Mouse (Mus musculus): Measurements from ENCODE around the gene Slfn2. TPM values are rescaled to one million over a fixed set of nuclear protein-coding genes. Genes with fewer than 3 reads are reported as not detected.

The Slfn2 gene
- polyA plus RNA-seq, 1 experiment from 2014 or later = 4.4 TPM

Small RNAs within 50 kb of the gene (microRNA-seq; reads per million reads assigned to microRNA genes)
- not detected for gene Gm27598

Other genes with a start within 250 kb of the Slfn2 start
- gene Rffl, start 193.9 kb upstream of the Slfn2 start, polyA plus RNA-seq (2015; fragmentation: Nextera tagmentation; extraction: Ambion mirVana) = 3.8 and 6.5 TPM in 2 replicates
- 11.9 and 14.1 TPM in 2 replicates for gene Rad51d, start 174.5 kb upstream of the Slfn2 start, polyA plus RNA-seq (2015; fragmentation: Nextera tagmentation; extraction: Ambion mirVana)
- 0.08 and 0.14 TPM in 2 replicates for gene Fndc8, start 173.0 kb upstream of the Slfn2 start, polyA plus RNA-seq (2015; fragmentation: Nextera tagmentation; extraction: Ambion mirVana)
- gene Nle1, start 156.7 kb upstream of the Slfn2 start, polyA plus RNA-seq (2015; fragmentation: Nextera tagmentation; extraction: Ambion mirVana) = 17.7 and 25.9 TPM in 2 replicates
- gene Unc45b, start 154.6 kb upstream of the Slfn2 start, polyA plus RNA-seq (2015; fragmentation: Nextera tagmentation; extraction: Ambion mirVana) = 169 and 170 TPM in 2 replicates
- 6.6 and 6.7 TPM in 2 replicates for gene Slfn5, start 113.8 kb upstream of the Slfn2 start, polyA plus RNA-seq (2015; fragmentation: Nextera tagmentation; extraction: Ambion mirVana)
- 10.7 and 15.5 TPM in 2 replicates for gene Slfn9, start 73.3 kb upstream of the Slfn2 start, polyA plus RNA-seq (2015; fragmentation: Nextera tagmentation; extraction: Ambion mirVana)
- gene Slfn8, start 44.3 kb upstream of the Slfn2 start, polyA plus RNA-seq (2015; fragmentation: Nextera tagmentation; extraction: Ambion mirVana) = 0.59 and 1.4 TPM in 2 replicates
- gene Slfn1, start 51.7 kb downstream of the Slfn2 start, polyA plus RNA-seq (2015; fragmentation: Nextera tagmentation; extraction: Ambion mirVana) = 0.34 and 0.55 TPM in 2 replicates
- gene Slfn4, start 110.1 kb downstream of the Slfn2 start, polyA plus RNA-seq (2015; fragmentation: Nextera tagmentation; extraction: Ambion mirVana) = 0.08 and 0.18 TPM in 2 replicates
- gene Slfn3, start 126.2 kb downstream of the Slfn2 start, polyA plus RNA-seq (2015; fragmentation: Nextera tagmentation; extraction: Ambion mirVana) = 1.3 TPM in 2 replicates
- 0.20 and 0.41 TPM in 2 replicates for gene Slfn14, start 221.6 kb downstream of the Slfn2 start, polyA plus RNA-seq (2015; fragmentation: Nextera tagmentation; extraction: Ambion mirVana)
- gene Ap2b1, start 233.9 kb downstream of the Slfn2 start, polyA plus RNA-seq (2015; fragmentation: Nextera tagmentation; extraction: Ambion mirVana) = 32.1 and 39.5 TPM in 2 replicates
- 7.9 and 8.9 TPM in 2 replicates for gene Pex12, start 237.5 kb downstream of the Slfn2 start, polyA plus RNA-seq (2015; fragmentation: Nextera tagmentation; extraction: Ambion mirVana)

Data from heart, embryonic 15.5 days (tissue).